Mouse (Mus musculus): ENCODE measurements around the gene Gm10320. TPM values are rescaled to one million over a fixed set of nuclear protein-coding genes. Genes with fewer than 3 reads are reported as not detected.

The Gm10320 gene
- polyA plus RNA-seq, 1 experiment from 2014 or later = 1.1 TPM

DNA sequence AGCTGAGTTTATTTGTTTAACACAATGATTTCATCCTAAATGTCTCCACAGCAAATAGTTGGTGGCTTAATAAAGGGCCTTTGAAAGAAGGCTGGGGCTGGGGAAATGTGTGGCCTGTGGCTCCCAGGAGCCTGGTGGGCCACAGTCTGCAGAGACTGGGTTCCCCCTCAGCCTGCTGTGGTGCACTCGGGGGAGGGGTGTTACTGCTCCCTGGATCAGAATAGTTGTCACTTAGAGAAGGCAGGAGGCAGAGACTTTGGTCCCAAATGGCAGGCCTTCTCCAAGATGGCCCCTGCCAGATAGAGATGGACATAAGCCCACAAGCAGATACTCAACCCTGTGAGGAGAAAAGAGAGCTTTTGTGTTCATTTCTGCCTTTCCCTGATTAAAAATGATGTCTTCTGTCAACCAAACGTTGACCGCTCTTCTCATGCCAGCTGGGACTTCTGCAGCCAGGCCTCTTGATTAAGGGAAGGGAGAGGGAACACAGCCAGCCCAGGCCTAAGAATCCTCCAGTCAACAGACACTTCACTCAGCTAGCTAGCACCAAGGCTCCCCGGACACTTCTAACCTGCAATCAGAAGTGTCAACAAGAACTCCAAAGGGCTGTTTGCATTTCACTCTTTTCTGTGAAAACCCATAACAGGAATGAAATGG is 14.8 kb downstream of the Gm10320 start:
- Histone ChIP-seq H3K4me3 (no peak overlapping the region), H3K27me3 (ENCODE audit: low read depth, poor library complexity, severe bottlenecking) (peaks cover 29% of the 10 kb centered on the region), H3K27ac (replicated peaks) (peak overlapping the region; percentile 66; the same call in 1 of the 2 replicates), H3K36me3 (no peaks in the 10 kb centered on the region), H3K9me3 (replicated peaks) (no peaks in the 10 kb centered on the region), H3K4me1 (peaks cover 20% of the 10 kb centered on the region)
- WGBS = 66% methylated on average over 4 of the region's 4 CpGs
- DNase-seq (ENCODE audit: low spot score) = peak; percentile 39

DNA sequence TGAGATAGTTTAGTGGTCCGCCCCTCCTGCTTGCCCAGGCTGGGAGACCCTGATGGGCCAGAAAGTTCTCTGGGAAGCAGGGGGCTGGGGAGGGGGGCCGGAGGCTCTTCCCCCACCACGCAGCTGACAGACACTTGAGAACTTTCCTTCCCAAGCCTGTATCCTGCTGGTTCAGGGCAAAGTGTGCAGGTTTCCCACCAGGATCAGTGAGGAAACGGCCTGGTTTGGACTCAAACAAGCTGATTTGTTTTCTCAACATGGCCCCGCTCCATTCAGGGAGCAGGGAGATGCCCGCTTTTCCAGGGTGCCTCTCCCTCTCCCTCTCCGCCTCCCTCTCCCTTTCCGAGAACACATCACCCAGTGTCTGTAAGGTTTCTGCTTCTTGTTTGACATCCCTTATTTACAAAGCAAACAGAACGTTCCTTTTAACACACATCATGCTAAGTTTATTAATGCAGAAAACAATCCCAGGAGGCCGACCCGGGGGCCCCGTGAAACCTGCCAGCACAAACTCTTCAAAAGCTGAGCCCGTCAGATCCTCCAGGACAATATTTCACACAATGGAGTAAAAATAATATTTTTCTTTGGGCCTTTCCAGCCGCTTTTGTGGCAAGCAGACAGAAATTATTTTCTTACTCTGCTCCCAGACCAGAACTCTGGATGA is 15.5 kb downstream of the Gm10320 start:
- Histone ChIP-seq H3K9me3 (replicated peaks) (no peaks in the 10 kb centered on the region), H3K4me3 (no peak overlapping the region), H3K27ac (replicated peaks) (peak overlapping the region; percentile 66), H3K4me1 (peaks cover 20% of the 10 kb centered on the region), H3K36me3 (no peaks in the 10 kb centered on the region), H3K27me3 (ENCODE audit: low read depth, poor library complexity, severe bottlenecking) (peaks cover 32% of the 10 kb centered on the region)
- 48% methylated on average over 14 of the region's 14 CpGs for WGBS
- peak; percentile 53 for DNase-seq (ENCODE audit: low spot score)

DNA sequence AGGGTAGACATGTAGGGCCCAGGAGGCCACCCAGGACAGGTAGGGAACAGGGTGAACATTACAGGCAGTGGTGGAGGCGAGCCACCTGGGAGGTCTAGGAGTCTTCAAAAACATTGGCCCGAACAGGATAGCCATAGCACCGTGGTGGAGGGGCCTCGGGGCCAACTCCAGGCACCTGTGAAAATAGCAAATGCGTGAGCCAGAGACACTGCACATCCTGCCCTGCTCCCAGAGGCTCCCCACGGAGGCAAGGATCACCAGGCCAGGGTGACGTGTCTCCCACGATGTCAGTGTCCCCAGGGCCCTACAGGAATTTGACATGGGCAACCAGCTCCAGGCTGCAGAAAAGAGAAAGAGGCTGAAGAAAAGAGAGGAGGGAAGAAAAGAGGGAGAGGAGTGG is 16.1 kb downstream of the Gm10320 start:
- DNase-seq (ENCODE audit: low spot score) = peak; percentile 19
- Histone ChIP-seq H3K27ac (replicated peaks) (peak overlapping the region; percentile 66), H3K4me1 (peaks cover 20% of the 10 kb centered on the region)

DNA sequence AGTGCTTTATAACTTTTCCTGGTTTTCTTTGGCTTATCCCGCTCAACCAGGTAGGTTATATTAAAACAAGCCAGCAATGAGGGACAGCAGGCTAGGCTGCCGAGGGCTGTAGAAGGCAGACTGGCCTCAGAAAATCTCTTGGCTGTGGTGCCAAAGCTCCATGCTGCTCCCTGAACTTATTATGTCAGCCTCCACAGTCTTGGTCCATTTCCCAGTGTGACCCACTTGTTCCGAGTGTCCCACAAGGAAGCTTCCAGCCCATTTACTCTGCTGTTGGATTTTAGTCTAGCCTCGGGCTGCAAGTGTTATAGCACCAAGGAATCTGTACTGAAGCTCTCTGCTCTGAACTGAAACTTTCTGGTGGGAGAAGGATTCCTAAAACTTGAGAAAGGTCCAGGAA is 18.8 kb downstream of the Gm10320 start:
- no peaks in the 10 kb centered on the region for H3K36me3 ChIP-seq
- 86% methylated on average over 4 of the region's 4 CpGs for WGBS
- H3K4me1 ChIP-seq = peaks cover 20% of the 10 kb centered on the region
- H3K27ac ChIP-seq (replicated peaks) = no peak overlapping the region
- no peak for DNase-seq (ENCODE audit: low spot score)
- H3K4me3 ChIP-seq = no peak overlapping the region
- no peaks in the 10 kb centered on the region for H3K9me3 ChIP-seq (replicated peaks)
- peaks cover 32% of the 10 kb centered on the region for H3K27me3 ChIP-seq (ENCODE audit: low read depth, poor library complexity, severe bottlenecking)

More for the DNA sequence above, 16.1 kb downstream of the Gm10320 start:
- H3K4me3 ChIP-seq = no peak overlapping the region
- H3K27me3 ChIP-seq (ENCODE audit: low read depth, poor library complexity, severe bottlenecking) = peaks cover 32% of the 10 kb centered on the region
- no peaks in the 10 kb centered on the region for H3K36me3 ChIP-seq
- 59% methylated on average over 8 of the region's 8 CpGs for WGBS
- H3K9me3 ChIP-seq (replicated peaks) = no peaks in the 10 kb centered on the region

DNA sequence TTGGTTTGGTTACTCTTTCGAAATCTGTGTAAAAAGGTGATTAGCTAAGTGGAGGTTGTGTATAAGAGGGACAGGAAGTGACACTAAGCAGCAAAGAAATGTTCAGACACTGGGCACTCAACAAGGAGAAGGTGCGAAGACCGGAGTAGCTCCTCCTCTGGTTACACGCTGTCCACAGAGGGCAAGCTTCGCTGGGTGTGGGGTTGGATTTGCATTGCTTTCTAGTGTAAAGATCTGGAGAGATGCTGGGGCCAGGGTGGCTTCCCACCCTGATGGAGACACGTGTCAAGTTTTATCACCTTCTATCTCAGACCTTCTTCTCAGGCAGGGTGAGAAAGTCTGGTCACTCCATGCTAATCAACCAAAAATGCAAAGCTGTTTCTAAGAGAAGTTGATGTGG is 20.0 kb downstream of the Gm10320 start:
- DNase-seq (ENCODE audit: low spot score) = no peak
- H3K27me3 ChIP-seq (ENCODE audit: low read depth, poor library complexity, severe bottlenecking) = peaks cover 32% of the 10 kb centered on the region
- no peaks in the 10 kb centered on the region for H3K9me3 ChIP-seq (replicated peaks)
- WGBS = 80% methylated on average over 6 of the region's 6 CpGs
- no peak overlapping the region for H3K4me3 ChIP-seq
- no peak overlapping the region for H3K27ac ChIP-seq (replicated peaks)
- no peaks in the 10 kb centered on the region for H3K36me3 ChIP-seq
- peaks cover 13% of the 10 kb centered on the region for H3K4me1 ChIP-seq

DNA sequence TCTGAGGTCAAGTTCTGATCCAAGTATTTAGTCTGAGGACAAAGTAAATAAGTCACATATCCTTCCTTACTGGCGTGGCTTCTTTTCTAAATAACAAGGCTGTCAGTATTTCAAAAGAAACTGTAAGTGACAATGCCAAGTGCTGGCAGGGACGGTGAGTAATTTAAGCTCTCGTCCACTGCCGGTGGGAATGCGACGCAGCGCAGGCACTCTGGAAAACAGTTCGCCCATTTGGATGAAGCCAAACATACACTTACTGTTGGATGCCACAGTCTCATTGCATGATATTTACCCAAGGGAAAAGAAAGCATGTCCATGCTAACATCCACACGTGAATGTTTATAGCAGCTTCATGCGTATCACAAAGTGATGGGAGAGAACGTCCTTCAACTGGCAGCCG is 21.5 kb downstream of the Gm10320 start:
- 81% methylated on average over 12 of the region's 12 CpGs for WGBS
- no peaks in the 10 kb centered on the region for H3K4me1 ChIP-seq
- no peaks in the 10 kb centered on the region for H3K36me3 ChIP-seq
- H3K27me3 ChIP-seq (ENCODE audit: low read depth, poor library complexity, severe bottlenecking) = peaks cover 30% of the 10 kb centered on the region
- no peaks in the 10 kb centered on the region for H3K9me3 ChIP-seq (replicated peaks)
- H3K27ac ChIP-seq (replicated peaks) = no peak overlapping the region
- H3K4me3 ChIP-seq = no peak overlapping the region
- DNase-seq (ENCODE audit: low spot score) = no peak

DNA sequence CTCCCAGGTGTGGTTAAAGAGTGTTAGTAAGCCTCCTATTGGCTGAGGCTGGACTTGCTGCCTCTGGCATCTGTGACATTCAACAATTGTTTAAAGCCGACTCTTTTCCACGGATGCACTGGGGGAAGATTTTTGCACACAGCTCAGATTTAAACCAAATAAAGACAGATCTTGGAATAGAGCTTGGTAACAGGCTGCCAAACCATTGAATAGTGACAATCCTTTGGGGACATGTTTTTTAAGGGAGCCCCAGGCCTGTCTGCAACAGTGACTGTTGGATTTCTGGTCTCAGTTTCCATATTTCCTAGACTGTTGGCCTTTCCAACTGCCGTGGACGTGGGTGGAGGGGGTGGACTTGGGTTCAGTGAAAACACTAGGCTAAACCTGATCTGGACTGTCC is 21.9 kb downstream of the Gm10320 start:
- no peaks in the 10 kb centered on the region for H3K9me3 ChIP-seq (replicated peaks)
- 84% methylated on average over 4 of the region's 4 CpGs for WGBS
- H3K27ac ChIP-seq (replicated peaks) = no peak overlapping the region
- H3K4me1 ChIP-seq = no peaks in the 10 kb centered on the region
- DNase-seq (ENCODE audit: low spot score) = no peak
- H3K4me3 ChIP-seq = no peak overlapping the region
- no peaks in the 10 kb centered on the region for H3K36me3 ChIP-seq
- H3K27me3 ChIP-seq (ENCODE audit: low read depth, poor library complexity, severe bottlenecking) = peaks cover 26% of the 10 kb centered on the region

DNA sequence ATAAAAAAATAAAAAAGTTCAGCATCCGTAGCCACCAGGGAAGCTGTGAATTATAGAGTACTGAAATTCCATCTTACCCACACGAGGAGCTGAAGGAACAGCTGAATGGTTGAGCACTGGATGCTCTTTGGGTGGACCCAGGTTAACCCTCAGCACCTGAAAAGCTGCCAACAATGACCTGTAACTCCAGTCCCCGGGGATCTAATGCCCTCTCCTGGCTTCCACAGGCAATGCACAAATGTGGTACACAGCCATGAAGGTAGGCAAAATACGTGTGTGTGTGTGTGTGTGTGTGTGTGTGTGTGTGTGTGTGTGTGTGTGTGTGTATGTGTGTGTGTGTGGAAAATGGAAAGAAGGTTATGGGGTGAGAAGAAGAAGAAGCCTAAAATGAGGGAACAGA is 30.3 kb downstream of the Gm10320 start:
- WGBS = 66% methylated on average over 4 of the region's 4 CpGs
- no peak overlapping the region for H3K27ac ChIP-seq (replicated peaks)
- no peaks in the 10 kb centered on the region for H3K36me3 ChIP-seq
- no peaks in the 10 kb centered on the region for H3K27me3 ChIP-seq (ENCODE audit: low read depth, poor library complexity, severe bottlenecking)
- no peak for DNase-seq (ENCODE audit: low spot score)
- H3K9me3 ChIP-seq (replicated peaks) = peaks cover 3% of the 10 kb centered on the region; the same call in 1 of the 2 replicates
- no peak overlapping the region for H3K4me3 ChIP-seq
- H3K4me1 ChIP-seq = no peaks in the 10 kb centered on the region

DNA sequence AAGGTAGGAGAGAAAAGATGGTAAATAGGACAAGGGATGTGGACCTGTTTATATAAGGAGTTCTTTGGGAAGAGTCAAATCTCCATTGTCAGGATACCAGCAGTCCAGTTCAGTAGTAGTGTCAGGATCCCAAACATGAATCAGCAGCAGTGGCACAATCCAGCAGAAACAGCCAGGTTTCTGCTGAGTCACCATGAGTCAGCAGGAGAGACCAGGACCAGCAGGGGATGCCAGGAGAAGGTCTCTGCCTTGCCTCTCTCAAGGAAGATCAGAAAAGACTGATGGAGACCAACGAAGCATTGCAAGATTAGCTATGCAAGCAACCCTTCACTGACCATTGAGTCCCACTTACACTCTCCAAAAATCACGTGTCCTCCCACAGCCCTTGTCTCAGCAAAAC is 35.4 kb downstream of the Gm10320 start:
- Histone ChIP-seq H3K4me1 (no peaks in the 10 kb centered on the region), H3K36me3 (no peaks in the 10 kb centered on the region), H3K9me3 (replicated peaks) (peaks cover 3% of the 10 kb centered on the region; the same call in 1 of the 2 replicates), H3K27me3 (ENCODE audit: low read depth, poor library complexity, severe bottlenecking) (no peaks in the 10 kb centered on the region), H3K27ac (replicated peaks) (no peak overlapping the region), H3K4me3 (no peak overlapping the region)
- 78% methylated on average over 2 of the region's 2 CpGs for WGBS
- DNase-seq (ENCODE audit: low spot score) = no peak

DNA sequence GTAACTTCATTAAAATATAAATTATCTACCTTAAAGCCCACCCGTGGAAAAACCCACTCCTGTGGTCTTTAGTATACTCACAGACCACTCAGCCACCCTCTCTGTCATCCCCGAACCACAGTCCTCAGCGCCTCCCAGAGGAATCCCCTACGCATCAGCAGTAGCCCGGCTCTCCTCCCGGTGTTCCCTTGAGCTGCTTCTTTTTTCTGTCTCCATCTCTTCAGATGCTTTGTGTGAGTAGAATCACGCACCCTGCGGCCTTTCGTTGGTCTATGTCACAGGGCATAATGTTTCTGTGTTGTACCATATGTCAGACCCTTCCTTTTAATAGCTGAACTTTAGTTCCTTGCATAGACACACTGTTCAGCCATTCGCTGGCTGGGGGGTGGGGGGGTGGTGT is 36.2 kb downstream of the Gm10320 start:
- no peak for DNase-seq (ENCODE audit: low spot score)
- H3K9me3 ChIP-seq (replicated peaks) = peaks cover 3% of the 10 kb centered on the region; the same call in 1 of the 2 replicates
- 84% methylated on average over 10 of the region's 10 CpGs for WGBS
- H3K36me3 ChIP-seq = no peaks in the 10 kb centered on the region
- no peak overlapping the region for H3K27ac ChIP-seq (replicated peaks)
- H3K27me3 ChIP-seq (ENCODE audit: low read depth, poor library complexity, severe bottlenecking) = no peaks in the 10 kb centered on the region
- H3K4me1 ChIP-seq = no peaks in the 10 kb centered on the region
- H3K4me3 ChIP-seq = no peak overlapping the region

DNA sequence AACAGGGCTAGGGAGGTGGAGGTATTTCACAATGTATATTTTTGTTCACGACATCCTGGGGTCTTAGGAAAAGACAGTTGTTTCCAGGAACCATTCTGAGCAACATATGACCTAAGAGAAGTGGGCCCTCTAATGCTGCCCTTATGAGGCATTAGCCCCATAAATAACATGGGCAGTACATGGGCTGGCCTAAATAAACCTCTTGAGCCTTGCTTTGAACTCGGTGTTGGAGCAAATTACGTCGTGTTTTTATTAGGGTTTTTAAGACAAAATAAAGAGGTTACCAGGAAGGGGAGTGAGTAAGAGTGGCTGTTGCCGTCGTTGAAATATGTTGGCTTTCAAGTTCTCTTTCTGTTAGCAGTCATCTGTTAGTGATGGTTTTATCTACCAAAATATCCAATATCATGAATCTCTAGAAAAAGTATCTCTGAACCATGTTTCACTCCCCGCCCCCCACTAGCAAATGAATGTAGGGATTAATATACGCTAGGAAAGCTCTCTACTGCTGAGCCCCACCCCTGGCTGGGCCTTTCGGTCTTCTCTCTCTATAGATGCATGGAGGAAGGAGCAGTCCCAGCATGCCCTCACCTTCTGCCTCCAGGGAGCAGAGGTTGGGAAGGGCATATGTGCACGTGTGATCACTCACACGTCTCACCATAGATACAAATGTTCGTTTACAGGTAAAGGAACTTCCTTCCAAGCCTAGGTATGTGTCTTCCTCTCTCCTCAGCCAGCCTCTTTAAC is 37.4 kb downstream of the Gm10320 start:
- Histone ChIP-seq H3K4me1 (no peaks in the 10 kb centered on the region), H3K4me3 (no peak overlapping the region), H3K9me3 (replicated peaks) (peaks cover 3% of the 10 kb centered on the region; the same call in 1 of the 2 replicates), H3K27ac (replicated peaks) (no peak overlapping the region), H3K27me3 (ENCODE audit: low read depth, poor library complexity, severe bottlenecking) (no peaks in the 10 kb centered on the region), H3K36me3 (no peaks in the 10 kb centered on the region)
- no peak for DNase-seq (ENCODE audit: low spot score)
- WGBS = 85% methylated on average over 12 of the region's 12 CpGs

DNA sequence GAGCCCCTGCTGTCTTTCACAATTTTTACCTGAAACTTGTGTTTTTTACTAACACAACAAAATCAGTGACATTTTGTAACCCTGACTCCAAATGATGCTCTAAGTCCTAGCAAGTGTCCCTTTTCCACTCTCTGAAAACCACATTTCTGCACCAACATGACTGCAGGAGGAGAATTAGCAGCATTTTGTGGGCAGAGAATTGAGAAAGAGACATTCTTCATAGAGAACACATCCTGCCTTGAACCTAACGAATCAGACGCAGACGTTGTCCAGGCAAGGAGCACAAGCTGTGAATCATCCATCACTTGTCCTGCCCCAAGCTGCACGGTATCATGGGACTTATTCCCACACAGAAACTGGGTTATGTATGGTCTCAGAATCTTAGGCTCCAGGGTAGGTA is 38.7 kb downstream of the Gm10320 start:
- DNase-seq (ENCODE audit: low spot score) = no peak
- Histone ChIP-seq H3K9me3 (replicated peaks) (no peaks in the 10 kb centered on the region), H3K36me3 (no peaks in the 10 kb centered on the region), H3K4me1 (no peaks in the 10 kb centered on the region), H3K27me3 (ENCODE audit: low read depth, poor library complexity, severe bottlenecking) (no peaks in the 10 kb centered on the region), H3K27ac (replicated peaks) (no peak overlapping the region), H3K4me3 (no peak overlapping the region)
- 90% methylated on average over 4 of the region's 4 CpGs for WGBS

DNA sequence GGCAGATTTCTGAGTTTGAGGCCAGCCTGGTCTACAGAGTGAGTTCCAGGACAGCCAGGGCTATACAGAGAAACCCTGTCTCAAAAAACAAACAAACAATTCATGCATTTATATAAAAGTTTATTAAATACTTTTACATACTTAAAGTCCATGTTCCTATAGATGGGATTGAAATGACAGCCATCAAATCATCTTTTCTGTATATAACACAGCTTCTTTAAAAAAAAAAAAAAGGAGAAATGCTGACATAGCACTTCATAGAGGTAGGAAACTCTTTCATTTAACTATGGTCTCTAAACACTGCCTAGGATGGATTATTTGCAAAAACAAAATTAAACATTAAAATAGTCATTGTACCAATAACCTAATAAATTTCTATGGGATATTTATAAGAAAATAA is 43.1 kb downstream of the Gm10320 start:
- no peaks in the 10 kb centered on the region for H3K27me3 ChIP-seq (ENCODE audit: low read depth, poor library complexity, severe bottlenecking)
- no peak overlapping the region for H3K27ac ChIP-seq (replicated peaks)
- no peaks in the 10 kb centered on the region for H3K36me3 ChIP-seq
- no peaks in the 10 kb centered on the region for H3K9me3 ChIP-seq (replicated peaks)
- no peak overlapping the region for H3K4me3 ChIP-seq
- DNase-seq (ENCODE audit: low spot score) = no peak
- no peaks in the 10 kb centered on the region for H3K4me1 ChIP-seq

Data from midbrain, embryonic 10.5 days (tissue).